Mouse (Mus musculus): ENCODE data around the gene Ptrh1.
A peak's percentile ranks its signal among the peaks of the same experiment; 100 is the strongest.

- no peak for TF ChIP-seq MAZ (IDR thresholded peaks at IDR 0.05; ENCODE audit: low read depth, low read length)
- TF ChIP-seq TCF12 (IDR thresholded peaks at IDR 0.05; ENCODE audit: low read depth, low read length): no peak
- TF ChIP-seq CTCF (conservative IDR thresholded peaks at IDR 0.05 in 1 of 2, IDR thresholded peaks at IDR 0.05 in 1 of 2; ENCODE audit: low read depth in 2 of 2, low read length in 2 of 2): peak in 1 of 2 experiments; percentile 60; a peak in 2 of 4 replicates
- no peak for TF ChIP-seq POLR2A (IDR thresholded peaks at IDR 0.05; ENCODE audit: low read depth, low read length)
- no peak for TF ChIP-seq MXI1 (IDR thresholded peaks at IDR 0.05; ENCODE audit: low read depth, low read length)
- no peak for TF ChIP-seq EP300 (IDR thresholded peaks at IDR 0.05; ENCODE audit: low read length)
- no peak for TF ChIP-seq UBTF (IDR thresholded peaks at IDR 0.05; ENCODE audit: low read depth, low read length)
- TF ChIP-seq HCFC1 (IDR thresholded peaks at IDR 0.05; ENCODE audit: low read depth, low read length): no peak
- no peak for TF ChIP-seq CHD1 (IDR thresholded peaks at IDR 0.05; ENCODE audit: low read depth, low read length)
Measured at GRCm38 (mm10) chr2:32750199-32750598, 25.4 kb upstream of the Ptrh1 start.

All from CH12.LX (cell line).